Mouse (Mus musculus) liver, embryonic 15.5 days (tissue): ENCODE results near the gene Usp24. TPM values are rescaled to one million over a fixed set of nuclear protein-coding genes. Genes with fewer than 3 reads are reported as not detected.
"Not testable (repeated sequence)": the region's sequence is repeated elsewhere in the genome, so short reads cannot be mapped to it uniquely, and the experiment has no call there.

ENCODE experiments used
- ATAC-seq: fragments of 200-750 bp; cut with Nextera tagmentation; 2 replicates; pipeline ENCODE4 v1.8.0; 2017; ENCODE audit warnings: moderate number of reproducible peaks, mild to moderate bottlenecking, moderate library complexity; ENCODE audit not compliant: insufficient read depth
- H3K27ac ChIP-seq: fragments of 300-500 bp; sonication (generic); replicated peaks from 2 replicates; pipeline ENCODE4 v1.5.1; 2015; ENCODE audit warnings: mild to moderate bottlenecking, inconsistent platforms
- H3K27me3 ChIP-seq: fragments of 300-500 bp; sonication (generic); 2 replicates; pipeline ENCODE4 v1.6.1; 2015; ENCODE audit warnings: mild to moderate bottlenecking, inconsistent platforms
- H3K36me3 ChIP-seq: fragments of 300-500 bp; sonication (generic); replicated peaks from 2 replicates; pipeline ENCODE4 v1.6.1; 2015; ENCODE audit warnings: moderate library complexity, mild to moderate bottlenecking, inconsistent platforms
- H3K4me1 ChIP-seq: fragments of 300-500 bp; sonication (generic); replicated peaks from 2 replicates; pipeline ENCODE4 v1.6.1; 2015; ENCODE audit warnings: inconsistent platforms
- H3K4me2 ChIP-seq: fragments of 300-500 bp; sonication (generic); 2 replicates; pipeline ENCODE4 v1.6.1; 2015; ENCODE audit warnings: moderate library complexity, mild to moderate bottlenecking, inconsistent platforms
- H3K4me3 ChIP-seq: fragments of 300-500 bp; sonication (generic); replicated peaks from 2 replicates; pipeline ENCODE4 v1.5.1; 2015; ENCODE audit warnings: mild to moderate bottlenecking, inconsistent platforms
- H3K9ac ChIP-seq: fragments of 300-500 bp; sonication (generic); 2 replicates; pipeline ENCODE4 v1.6.1; 2015; ENCODE audit warnings: moderate library complexity, mild to moderate bottlenecking, inconsistent platforms
- H3K9me3 ChIP-seq: fragments of 300-500 bp; sonication (generic); replicated peaks from 2 replicates; pipeline ENCODE4 v1.6.1; 2016; ENCODE audit warnings: inconsistent platforms
- WGBS: fragments of 180-500 bp; shearing (Covaris S2); methylation state at CpG from one replicate; pipeline ENCODE4 v1.1.7; 2015; ENCODE audit warnings: mixed read lengths; ENCODE audit not compliant: insufficient replicate concordance; 5-methylcytosine and 5-hydroxymethylcytosine counted together
- polyA plus RNA-seq: library from polyadenylated mRNA; unstranded; fragments of >200 nt; fragmentation: Nextera tagmentation; extraction: Ambion mirVana; gene quantifications from 2 replicates; pipeline ENCODE4 v1.2.1, GENCODE M21; 2015

Gene Usp24
- polyA plus RNA-seq, 1 experiment from 2014 or later, result 5.1 TPM

GRCm38 (mm10) chr4:106318976-106319375 is 3.0 kb downstream of the Usp24 start:
- H3K9me3 ChIP-seq, result no peaks in the 10 kb centered on the region
- H3K4me1 ChIP-seq, result peaks cover 76% of the 10 kb centered on the region
- H3K4me3 ChIP-seq, result no peak overlapping the region
- peak overlapping the region; percentile 90 for H3K4me2 ChIP-seq
- no peak overlapping the region for H3K9ac ChIP-seq
- ATAC-seq, result no peak
- H3K27me3 ChIP-seq, result no peaks in the 10 kb centered on the region
- 72% methylated on average over 6 of the region's 6 CpGs for WGBS
- no peak overlapping the region for H3K27ac ChIP-seq
- 0 out of 2 replicates have a peak, but pooled peaks cover 6% of the 10 kb centered on the region for H3K36me3 ChIP-seq

- H3K27ac ChIP-seq, result 0 out of 2 replicates have a peak overlapping the region, but pooled peaks have one; percentile 16
- no peak overlapping the region for H3K9ac ChIP-seq
- 73% methylated on average over 10 of the region's 10 CpGs for WGBS
Observed at GRCm38 (mm10) chr4:106322846-106323245, 6.8 kb downstream of the Usp24 start.

GRCm38 (mm10) chr4:106323318-106323717 is 7.3 kb downstream of the Usp24 start:
- H3K9me3 ChIP-seq, result no peaks in the 10 kb centered on the region
- H3K9ac ChIP-seq, result no peak overlapping the region
- WGBS, result 46% methylated on average over 2 of the region's 2 CpGs
- no peaks in the 10 kb centered on the region for H3K27me3 ChIP-seq
- H3K27ac ChIP-seq, result no peak overlapping the region
- H3K4me3 ChIP-seq, result no peak overlapping the region
- H3K4me1 ChIP-seq, result peaks cover 81% of the 10 kb centered on the region
- H3K4me2 ChIP-seq, result no peak overlapping the region
- peaks cover 10% of the 10 kb centered on the region for H3K36me3 ChIP-seq
- ATAC-seq, result no peak

More at GRCm38 (mm10) chr4:106322846-106323245, 6.8 kb downstream of the Usp24 start:
- no peak overlapping the region for H3K4me3 ChIP-seq
- no peak overlapping the region for H3K4me2 ChIP-seq
- H3K36me3 ChIP-seq, result peaks cover 12% of the 10 kb centered on the region
- no peaks in the 10 kb centered on the region for H3K27me3 ChIP-seq
- no peaks in the 10 kb centered on the region for H3K9me3 ChIP-seq
- peaks cover 81% of the 10 kb centered on the region for H3K4me1 ChIP-seq
- no peak for ATAC-seq

GRCm38 (mm10) chr4:106327436-106327835 is 11.4 kb downstream of the Usp24 start:
- Histone ChIP-seq H3K9ac (peak overlapping the region; percentile 48), H3K4me3 (peak overlapping the region; percentile 12), H3K9me3 (no peaks in the 10 kb centered on the region), H3K4me2 (peak overlapping the region; percentile 63), H3K27ac (peak overlapping the region; percentile 91), H3K4me1 (peaks cover 71% of the 10 kb centered on the region), H3K27me3 (no peaks in the 10 kb centered on the region), H3K36me3 (peaks cover 6% of the 10 kb centered on the region)
- peak; percentile 99 for ATAC-seq
- 12% methylated on average over 5 of the region's 5 CpGs for WGBS

- Histone ChIP-seq H3K4me1 (peaks cover 74% of the 10 kb centered on the region), H3K4me2 (no peak overlapping the region; the same call in 1 of the 2 replicates), H3K27me3 (no peaks in the 10 kb centered on the region), H3K9me3 (no peaks in the 10 kb centered on the region), H3K36me3 (peaks cover 6% of the 10 kb centered on the region), H3K9ac (no peak overlapping the region), H3K27ac (peak overlapping the region; percentile 64), H3K4me3 (no peak overlapping the region)
- no peak for ATAC-seq
- WGBS, result 45% methylated on average over 4 of the region's 4 CpGs
Observed at GRCm38 (mm10) chr4:106328704-106329103, 12.7 kb downstream of the Usp24 start.

GRCm38 (mm10) chr4:106329171-106329570 is 13.2 kb downstream of the Usp24 start:
- H3K36me3 ChIP-seq, H3K9me3 ChIP-seq, H3K9ac ChIP-seq, ATAC-seq, H3K27me3 ChIP-seq, H3K4me3 ChIP-seq, H3K4me2 ChIP-seq: not testable (repeated sequence)
- Histone ChIP-seq H3K27ac (peak overlapping the region; percentile 64), H3K4me1 (peaks cover 77% of the 10 kb centered on the region)
- 71% methylated on average over 6 of the region's 6 CpGs for WGBS

- no peak for ATAC-seq
- H3K4me3 ChIP-seq, result no peak overlapping the region
- WGBS, result 84% methylated on average over 5 of the region's 5 CpGs
- H3K4me2 ChIP-seq, result no peak overlapping the region
- H3K9me3 ChIP-seq, result no peaks in the 10 kb centered on the region
- H3K9ac ChIP-seq, result no peak overlapping the region
- 0 out of 2 replicates have a peak overlapping the region, but pooled peaks have one; percentile 53 for H3K27ac ChIP-seq
- H3K4me1 ChIP-seq, result peaks cover 78% of the 10 kb centered on the region
- no peaks in the 10 kb centered on the region for H3K27me3 ChIP-seq
- peaks cover 6% of the 10 kb centered on the region for H3K36me3 ChIP-seq
Observed at GRCm38 (mm10) chr4:106330371-106330819, 14.4 kb downstream of the Usp24 start.

GRCm38 (mm10) chr4:106333071-106333470 is 17.1 kb downstream of the Usp24 start:
- H3K4me1 ChIP-seq, result peaks cover 68% of the 10 kb centered on the region
- no peak overlapping the region for H3K9ac ChIP-seq
- no peak for ATAC-seq
- H3K9me3 ChIP-seq, result no peaks in the 10 kb centered on the region
- H3K36me3 ChIP-seq, result no peaks in the 10 kb centered on the region
- H3K4me3 ChIP-seq, result no peak overlapping the region
- no peak overlapping the region for H3K4me2 ChIP-seq
- H3K27ac ChIP-seq, result peak overlapping the region; percentile 53
- H3K27me3 ChIP-seq, result no peaks in the 10 kb centered on the region
- 74% methylated on average over 3 of the region's 3 CpGs for WGBS

GRCm38 (mm10) chr4:106333584-106333983 is 17.6 kb downstream of the Usp24 start:
- Histone ChIP-seq H3K27me3 (no peaks in the 10 kb centered on the region), H3K4me3 (no peak overlapping the region), H3K4me1 (peaks cover 65% of the 10 kb centered on the region), H3K9ac (no peak overlapping the region), H3K27ac (peak overlapping the region; percentile 53), H3K9me3 (no peaks in the 10 kb centered on the region), H3K36me3 (no peaks in the 10 kb centered on the region), H3K4me2 (no peak overlapping the region)
- 39% methylated on average over 2 of the region's 2 CpGs for WGBS
- no peak for ATAC-seq

GRCm38 (mm10) chr4:106335858-106336257 is 19.8 kb downstream of the Usp24 start:
- no peak overlapping the region for H3K4me2 ChIP-seq
- no peaks in the 10 kb centered on the region for H3K27me3 ChIP-seq
- H3K9me3 ChIP-seq, result no peaks in the 10 kb centered on the region
- 17% methylated on average over 1 of the region's 1 CpGs for WGBS
- H3K36me3 ChIP-seq, result no peaks in the 10 kb centered on the region
- H3K4me3 ChIP-seq, result no peak overlapping the region
- H3K4me1 ChIP-seq, result peaks cover 62% of the 10 kb centered on the region
- ATAC-seq, result peak; percentile 46; the same call in 1 of the 2 replicates
- H3K27ac ChIP-seq, result no peak overlapping the region
- no peak overlapping the region for H3K9ac ChIP-seq

- H3K4me1 ChIP-seq, result no peaks in the 10 kb centered on the region
- H3K27me3 ChIP-seq, result no peaks in the 10 kb centered on the region
- no peak overlapping the region for H3K9ac ChIP-seq
- H3K36me3 ChIP-seq, result peaks cover 69% of the 10 kb centered on the region
- no peak for ATAC-seq
- 65% methylated on average over 1 of the region's 1 CpGs for WGBS
- no peak overlapping the region for H3K4me3 ChIP-seq
- H3K9me3 ChIP-seq, result no peaks in the 10 kb centered on the region
- no peak overlapping the region for H3K4me2 ChIP-seq
- H3K27ac ChIP-seq, result no peak overlapping the region
Observed at GRCm38 (mm10) chr4:106347664-106348063, 31.7 kb downstream of the Usp24 start.

- H3K27ac ChIP-seq, H3K4me3 ChIP-seq, H3K27me3 ChIP-seq, H3K4me1 ChIP-seq, H3K9ac ChIP-seq, H3K9me3 ChIP-seq, H3K4me2 ChIP-seq, ATAC-seq: not testable (repeated sequence)
- 61% methylated on average over 2 of the region's 2 CpGs for WGBS
- H3K36me3 ChIP-seq, result peaks cover 69% of the 10 kb centered on the region
Observed at GRCm38 (mm10) chr4:106355025-106355424, 39.0 kb downstream of the Usp24 start.
